Mouse (Mus musculus) ES-Bruce4 (cell line): ENCODE data around the gene Mrpl18.

Experiments
- CTCF ChIP-seq: IDR thresholded peaks from one replicate; pipeline ENCODE4 v1.8.1; 2011; ENCODE audit warnings: low read depth, low read length
- POLR2A ChIP-seq: IDR thresholded peaks from one replicate; pipeline ENCODE4 v1.8.1; 2011; ENCODE audit warnings: low read length; ENCODE audit not compliant: insufficient read depth

- no peak for TF ChIP-seq CTCF
- no peak for TF ChIP-seq POLR2A
Observed at GRCm38 (mm10) chr17:12881216-12881615, 34.9 kb downstream of the Mrpl18 start.
